Mouse (Mus musculus) megakaryocyte, embryonic 14.5 days (primary cell): Measurements from ENCODE around the gene Cyp26b1.

Experiments used
- FLI1 ChIP-seq: IDR thresholded peaks from 2 replicates; pipeline ENCODE4 v1.6.1; 2012; ENCODE audit warnings: low read length, inconsistent platforms, mixed read lengths
- GATA1 ChIP-seq: IDR thresholded peaks from 3 replicates; pipeline ENCODE4 v1.6.1; 2012; ENCODE audit warnings: mixed read lengths, low read length, inconsistent platforms, borderline replicate concordance

- TF ChIP-seq GATA1, result no peak
- TF ChIP-seq FLI1, result no peak
Observed at GRCm38 (mm10) chr6:84566825-84567224, 26.9 kb downstream of the Cyp26b1 start.
